Mouse (Mus musculus) WW6 (cell line): ENCODE data around the gene Slc13a3.

Experiments used
- DNase-seq: peaks from one replicate; pipeline ENCODE4 v3.0.0-alpha.2; 2013; ENCODE audit warnings: low read depth, low spot score

The Slc13a3 gene

DNA sequence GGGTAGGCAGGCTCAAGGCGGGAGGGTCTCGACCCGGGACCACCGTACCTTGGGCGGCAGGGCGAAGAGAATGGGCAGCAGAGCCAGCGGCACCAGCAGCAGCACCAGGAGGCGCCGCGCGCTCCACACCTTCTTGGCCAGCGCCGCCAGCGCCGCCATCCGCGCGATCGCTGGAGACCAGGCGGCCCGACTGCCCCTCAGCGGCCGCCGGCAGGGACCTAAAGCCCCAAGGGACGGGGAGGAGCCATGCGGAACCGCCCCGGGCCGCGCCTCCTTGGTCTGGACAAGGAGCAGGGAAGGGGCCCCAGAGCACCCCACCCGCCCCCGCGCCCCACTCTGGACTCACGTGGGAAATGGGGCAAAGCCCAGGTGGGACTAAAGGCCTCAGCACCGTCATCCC lies at the start of gene Slc13a3:
Gene Slc13a3, minus strand, starts transcription at position 228 of the 400 bp plus-strand sequence.
- no peak for DNase-seq

DNA sequence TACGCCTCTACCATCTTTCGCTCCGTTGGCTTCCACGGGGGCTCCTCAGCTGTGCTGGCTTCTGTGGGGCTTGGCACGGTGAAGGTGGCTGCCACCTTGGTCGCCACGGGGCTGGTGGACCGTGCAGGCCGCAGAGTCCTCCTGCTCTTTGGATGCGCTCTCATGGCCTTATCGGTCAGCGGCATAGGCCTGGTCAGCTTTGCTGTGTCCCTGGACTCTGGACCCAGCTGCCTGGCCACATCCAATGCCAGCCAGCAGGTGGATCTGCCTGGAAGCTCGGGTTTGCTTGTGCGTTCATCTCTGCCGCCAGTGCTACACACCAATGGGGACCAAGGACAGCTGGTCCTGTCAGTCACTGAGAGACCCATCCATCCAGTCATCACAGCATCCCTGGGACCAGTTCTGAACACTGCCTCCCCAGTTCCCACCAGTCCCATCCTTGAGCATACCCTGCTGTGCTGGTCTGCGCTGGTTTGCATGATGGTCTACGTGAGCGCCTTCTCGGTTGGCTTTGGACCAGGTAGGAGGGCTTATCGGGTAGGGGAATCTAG lies 42.2 kb upstream of the Slc13a3 start:
- no peak for DNase-seq

DNA sequence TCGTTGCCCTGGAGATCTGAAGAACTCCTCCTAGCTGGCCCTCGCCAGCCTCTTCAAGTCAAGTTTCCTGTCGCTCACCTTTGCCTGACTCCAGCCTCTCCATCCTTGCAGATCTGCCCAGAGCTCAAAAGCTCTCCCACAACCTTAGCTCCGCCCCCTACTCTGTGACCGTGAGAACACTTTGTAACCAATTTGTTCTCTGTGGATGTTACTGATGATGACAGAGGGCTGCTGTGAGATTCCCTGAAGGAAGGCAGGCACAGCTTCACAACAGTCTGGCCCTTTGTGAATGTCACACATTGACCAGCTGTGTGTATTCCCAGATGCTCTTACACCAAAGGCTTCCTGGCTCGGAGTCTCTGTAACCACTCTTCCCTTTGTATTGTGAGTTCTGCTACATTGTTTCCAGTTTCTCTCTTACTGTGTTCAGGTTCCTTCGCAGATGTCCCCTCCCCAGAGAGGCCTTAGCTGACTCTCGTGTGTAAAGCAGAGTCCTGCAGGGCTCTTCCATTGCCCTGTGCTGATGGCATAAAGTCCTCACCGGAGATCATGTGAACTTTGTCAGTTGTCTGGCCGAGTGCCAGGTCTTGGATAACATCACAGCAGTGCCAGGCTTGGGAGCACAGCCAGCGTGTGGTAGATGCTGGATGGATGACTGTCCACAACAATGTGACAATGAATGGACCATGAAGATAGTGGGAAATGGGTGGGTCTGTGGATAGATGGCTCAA lies 40.0 kb upstream of the Slc13a3 start:
- no peak for DNase-seq

- no peak for DNase-seq
Measured at GRCm38 (mm10) chr2:165512426-165512825, 39.4 kb upstream of the Slc13a3 start.

DNA sequence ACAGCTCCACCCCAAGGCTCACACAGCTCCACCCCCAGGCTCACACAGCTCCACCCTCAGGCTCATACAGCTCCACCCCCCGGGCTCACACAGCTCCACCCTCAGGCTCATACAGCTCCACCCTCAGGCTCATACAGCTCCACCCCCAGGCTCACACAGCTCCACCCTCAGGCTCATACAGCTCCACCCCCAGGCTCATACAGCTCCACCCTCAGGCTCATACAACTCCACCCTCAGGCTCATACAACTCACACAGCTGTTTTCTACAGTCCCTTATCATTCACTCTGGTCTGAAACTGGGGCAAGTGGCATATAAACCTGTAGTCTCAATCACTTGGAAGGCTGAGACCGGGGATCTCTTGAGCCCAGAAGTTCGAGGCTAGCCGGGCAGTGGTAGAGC lies 38.5 kb upstream of the Slc13a3 start:
- DNase-seq = peak; percentile 20

- peak; percentile 5 for DNase-seq
Measured at GRCm38 (mm10) chr2:165510914-165511458, 38.0 kb upstream of the Slc13a3 start.

GRCm38 (mm10) chr2:165510466-165510865 lies 37.4 kb upstream of the Slc13a3 start:
- DNase-seq = no peak

DNA sequence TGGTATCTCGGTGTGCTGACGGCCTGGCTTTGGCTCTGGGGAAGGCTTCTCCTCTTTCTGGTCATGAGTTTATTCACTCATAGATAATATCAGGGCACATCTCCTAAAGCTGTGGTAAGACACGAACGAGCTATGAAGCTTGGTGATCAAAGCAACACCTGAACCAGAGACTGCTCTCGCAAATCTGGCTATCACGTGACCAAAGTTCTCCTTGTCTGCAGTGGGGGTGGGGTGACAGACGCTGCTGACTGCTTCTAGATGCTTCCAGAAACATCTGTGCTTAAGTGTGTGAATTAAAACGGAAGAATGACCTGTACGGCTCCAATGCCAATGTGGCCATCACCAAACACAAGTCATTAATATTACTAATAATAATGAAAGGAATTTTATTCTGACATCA lies 36.7 kb upstream of the Slc13a3 start:
- no peak for DNase-seq

GRCm38 (mm10) chr2:165503259-165504203 lies 30.5 kb upstream of the Slc13a3 start, which contains the start of gene Slc2a10:
Gene Slc2a10, plus strand, starts transcription at chr2:165503787.
- no peak for DNase-seq

DNA sequence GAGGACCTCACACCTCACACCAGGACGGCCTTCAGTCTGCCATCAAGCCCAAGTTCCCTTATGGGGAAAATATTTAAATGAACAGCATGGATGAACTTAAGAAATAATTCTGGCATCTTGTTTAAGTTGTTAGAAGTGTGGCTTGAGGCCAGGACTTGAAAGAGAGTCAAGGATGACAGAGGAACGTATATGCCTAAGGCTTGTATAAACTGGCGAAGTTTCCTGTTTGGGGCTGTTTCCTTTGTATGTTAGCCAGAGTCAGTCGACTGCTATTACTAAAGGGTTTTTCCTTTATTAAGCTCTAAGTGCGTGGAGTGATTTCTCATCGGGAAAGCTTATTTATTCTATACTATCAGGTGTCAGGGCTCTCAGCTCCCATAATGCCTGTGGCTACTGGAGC lies 25.8 kb upstream of the Slc13a3 start:
- no peak for DNase-seq

GRCm38 (mm10) chr2:165497706-165498275 lies 24.8 kb upstream of the Slc13a3 start:
- DNase-seq = no peak

GRCm38 (mm10) chr2:165496251-165496650 lies 23.2 kb upstream of the Slc13a3 start:
- DNase-seq = no peak

DNA sequence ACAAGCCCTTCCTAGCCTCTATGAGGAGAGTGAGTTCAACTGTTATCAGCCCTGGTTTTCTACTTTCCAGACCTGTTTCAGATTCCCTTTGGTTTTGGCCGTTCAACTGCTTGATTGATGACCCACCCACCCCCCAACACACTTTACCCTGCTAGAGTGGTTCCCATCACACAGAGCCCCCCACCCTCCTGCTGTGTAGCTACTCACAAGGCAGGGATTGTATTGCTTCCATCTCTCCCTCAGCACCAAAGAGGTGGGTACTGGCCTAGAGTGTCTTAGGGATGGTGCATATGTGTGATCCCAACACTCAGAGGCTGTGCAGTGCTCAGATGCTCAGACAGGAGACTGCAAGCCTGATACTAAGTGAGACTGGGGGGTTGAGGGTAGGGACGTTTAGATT lies 21.5 kb upstream of the Slc13a3 start:
- DNase-seq = no peak

DNA sequence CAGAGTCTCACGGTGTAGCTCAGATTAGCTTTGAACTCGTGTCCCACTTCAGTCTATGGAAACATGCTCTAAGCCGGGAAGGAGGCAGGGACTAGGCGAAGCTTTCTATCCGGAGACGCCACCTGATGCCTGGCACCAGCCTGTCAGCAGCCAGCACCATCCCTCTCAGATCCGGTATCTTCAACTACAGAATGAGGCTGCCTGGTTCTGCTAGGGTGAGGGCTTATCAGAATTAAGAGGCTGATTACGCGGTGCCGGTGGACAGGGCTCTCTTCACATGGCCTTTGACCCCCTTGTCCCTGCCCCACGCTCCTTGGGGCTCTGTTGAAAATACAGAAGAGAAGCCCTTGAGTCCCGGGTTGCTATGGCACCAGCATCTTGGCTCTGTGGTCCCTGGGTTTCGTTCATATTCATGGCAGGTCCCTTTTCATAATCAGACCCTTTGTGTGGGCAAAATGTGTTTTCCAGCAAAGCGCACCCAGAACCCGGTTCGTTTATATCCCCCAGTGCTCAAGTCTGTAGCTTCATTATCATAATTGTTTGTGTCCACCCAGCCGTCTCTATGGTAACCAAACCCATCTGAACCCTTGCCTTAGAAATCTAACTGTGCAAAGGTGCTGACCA lies 20.7 kb upstream of the Slc13a3 start:
- no peak for DNase-seq

- no peak for DNase-seq
Measured at GRCm38 (mm10) chr2:165492648-165493553, 19.9 kb upstream of the Slc13a3 start, which contains the start of gene Trp53rka. Gene Trp53rka, minus strand, starts transcription at chr2:165493324.

DNA sequence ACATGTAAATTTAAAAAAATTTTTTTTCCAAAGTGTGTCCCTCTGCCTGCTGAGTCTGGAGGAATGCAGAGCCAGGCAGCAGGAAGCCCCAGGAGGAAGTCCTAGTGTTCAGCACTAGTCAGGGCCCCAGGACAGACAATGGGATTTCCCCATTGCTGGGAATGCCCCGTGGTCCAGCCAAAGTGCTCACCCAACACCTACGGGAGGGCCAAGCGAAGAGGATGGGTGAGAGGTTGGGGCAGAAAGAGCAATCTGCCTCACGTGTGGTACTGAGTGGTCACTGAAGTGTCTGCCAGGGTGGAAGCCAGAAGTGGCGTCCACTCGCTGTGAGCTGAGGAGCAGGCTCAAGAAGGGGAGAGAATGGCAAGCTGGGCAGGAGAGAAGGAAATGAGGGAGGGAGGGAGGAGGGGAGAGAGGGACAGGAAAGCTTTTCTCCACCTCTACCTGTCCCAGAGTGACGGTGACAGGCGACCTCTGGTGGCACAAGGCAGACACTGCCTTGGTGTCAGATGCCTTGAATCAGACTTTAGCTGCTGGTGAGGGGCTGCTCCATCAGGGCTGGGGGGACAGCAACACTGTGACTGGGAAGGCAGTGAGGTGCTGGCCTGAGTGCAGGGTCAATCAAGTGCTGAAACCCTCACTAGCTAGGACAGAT lies 14.0 kb upstream of the Slc13a3 start:
- DNase-seq = no peak

DNA sequence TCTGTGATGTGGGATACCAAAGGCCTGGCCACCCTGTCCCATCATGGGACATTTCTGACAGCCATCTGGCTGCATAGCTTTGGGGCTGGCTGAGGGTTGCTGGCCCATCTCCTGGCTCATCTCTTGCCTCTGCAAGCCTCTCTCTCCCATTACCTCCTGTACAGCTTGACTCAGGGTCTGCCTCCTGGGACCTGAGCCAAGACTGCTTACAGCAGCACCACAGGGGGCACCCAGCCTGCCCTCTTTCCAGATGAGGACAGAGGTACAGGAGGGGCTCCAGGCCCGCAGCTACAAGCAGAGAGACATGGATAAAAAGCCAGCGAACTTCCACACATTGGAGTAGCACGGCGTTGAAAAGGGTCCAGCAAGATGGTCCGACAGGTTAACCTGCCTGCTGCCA lies 13.4 kb upstream of the Slc13a3 start:
- no peak for DNase-seq

GRCm38 (mm10) chr2:165485826-165486225 lies 12.8 kb upstream of the Slc13a3 start:
- DNase-seq = no peak

- no peak for DNase-seq
Measured at GRCm38 (mm10) chr2:165484152-165484551, 11.1 kb upstream of the Slc13a3 start.

GRCm38 (mm10) chr2:165482003-165482402 lies 9.0 kb upstream of the Slc13a3 start:
- DNase-seq = no peak
